Mouse (Mus musculus) liver, postnatal 0 days (tissue): ENCODE data around the gene Gm35315.

Experiments
- CTCF ChIP-seq: sonication (generic); IDR thresholded peaks from 2 replicates; pipeline ENCODE4 v1.5.1; 2016; ENCODE audit warnings: antibody characterized with exemption, low read depth
- EP300 ChIP-seq: IDR thresholded peaks from 2 replicates; pipeline ENCODE4 v1.6.1; 2016; ENCODE audit warnings: antibody characterized with exemption, low read depth, mild to moderate bottlenecking

GRCm38 (mm10) chr5:110109991-110110441 is 15.8 kb upstream of the Gm35315 start, which contains the start of gene Zfp605:
- no peak for TF ChIP-seq CTCF
- no peak for TF ChIP-seq EP300
